9 mouse cellular contexts compared by ENCODE assay signal in genomic region chr8:57765726-57766351, GRCm38 (mm10).
DNase-seq lines count a peak whose midpoint lies in the region; ATAC-seq and TF ChIP-seq lines count a peak whose summit lies in the region.
"Had no signal": no experiment of that assay in that cellular context is flagged by ENCODE, and none has a peak within 500 bp of the region (broad histone marks: within the 10 kb centered on the region; RNA-seq: fewer than 3 reads in every experiment).

No protein-coding gene starts in this region.

- TF ChIP-seq CTCF in kidney, postnatal 0 days (IDR thresholded peaks at IDR 0.05; ENCODE audit: low read depth), result no peak

- H3K27me3 ChIP-seq in kidney, postnatal 0 days (ENCODE audit: insufficient read depth, low read length), result no peaks in the 10 kb centered on the region
- H3K27me3 ChIP-seq in embryonic facial prominence, embryonic 13.5 days, result peaks cover 3% of the 10 kb centered on the region; the same call in 1 of the 2 replicates
- H3K27me3 ChIP-seq in hindbrain, embryonic 14.5 days (ENCODE audit: control insufficient read depth, insufficient read depth, low read length), result no peaks in the 10 kb centered on the region; the same call in 1 of the 2 replicates
- H3K27me3 ChIP-seq in neural tube, embryonic 15.5 days (replicated peaks), result no peaks in the 10 kb centered on the region

- no peak overlapping the region for H3K27ac ChIP-seq in kidney, postnatal 0 days
- H3K27ac ChIP-seq in embryonic facial prominence, embryonic 13.5 days, result no peak overlapping the region
- no peak overlapping the region for H3K27ac ChIP-seq in hindbrain, embryonic 14.5 days
- no peak overlapping the region for H3K27ac ChIP-seq in neural tube, embryonic 15.5 days (replicated peaks)

- H3K36me3 ChIP-seq in kidney, postnatal 0 days (ENCODE audit: insufficient read depth, low read length), result no peaks in the 10 kb centered on the region
- H3K36me3 ChIP-seq in embryonic facial prominence, embryonic 13.5 days, result no peaks in the 10 kb centered on the region
- H3K36me3 ChIP-seq in hindbrain, embryonic 14.5 days (replicated peaks; ENCODE audit: control insufficient read depth, insufficient read depth), result no peaks in the 10 kb centered on the region
- no peaks in the 10 kb centered on the region for H3K36me3 ChIP-seq in neural tube, embryonic 15.5 days

- no peak for ATAC-seq in kidney, postnatal 0 days (replicated peaks; ENCODE audit: low FRiP score, low read depth)
- no peak for ATAC-seq in embryonic facial prominence, embryonic 13.5 days (ENCODE audit: insufficient number of reproducible peaks, insufficient read depth, low FRiP score, low TSS enrichment, low read depth)
- no peak for ATAC-seq in hindbrain, embryonic 14.5 days (ENCODE audit: low FRiP score)
- no peak for ATAC-seq in neural tube, embryonic 15.5 days (ENCODE audit: low FRiP score)
- no peak for ATAC-seq in granulocyte monocyte progenitor cell, adult 5-6 weeks (replicated peaks; ENCODE audit: poor library complexity, severe bottlenecking)

- no peaks in the 10 kb centered on the region for H3K4me1 ChIP-seq in kidney, postnatal 0 days (replicated peaks; ENCODE audit: insufficient read depth, low read length)
- peaks cover 7% of the 10 kb centered on the region; the same call in 1 of the 2 replicates for H3K4me1 ChIP-seq in embryonic facial prominence, embryonic 13.5 days
- 0 out of 2 replicates have a peak, but pooled peaks cover 7% of the 10 kb centered on the region for H3K4me1 ChIP-seq in hindbrain, embryonic 14.5 days (replicated peaks; ENCODE audit: control insufficient read depth, insufficient read depth, low read length)
- H3K4me1 ChIP-seq in neural tube, embryonic 15.5 days, result peaks cover 11% of the 10 kb centered on the region; the same call in 1 of the 2 replicates

- no peak for DNase-seq in kidney, postnatal 0 days (ENCODE audit: low spot score)
- DNase-seq in kidney, adult 18-20 months, result no peak
- DNase-seq in hindbrain, embryonic 14.5 days (ENCODE audit: low spot score), result no peak
- DNase-seq in right cerebral cortex, postnatal 14 days, result no peak
- DNase-seq in ovary, postnatal 10 days (ENCODE audit: low spot score), result no peak
- DNase-seq: right cerebral cortex, postnatal 4 days had no signal

- H3K9ac ChIP-seq in kidney, postnatal 0 days (ENCODE audit: low read depth, low read length), result no peak overlapping the region
- H3K9ac ChIP-seq in embryonic facial prominence, embryonic 13.5 days, result no peak overlapping the region
- no peak overlapping the region; the same call in 1 of the 2 replicates for H3K9ac ChIP-seq in hindbrain, embryonic 14.5 days
- H3K9ac ChIP-seq in neural tube, embryonic 15.5 days (replicated peaks), result no peak overlapping the region

- no peaks in the 10 kb centered on the region for H3K9me3 ChIP-seq in kidney, postnatal 0 days (replicated peaks; ENCODE audit: low read length)
- no peaks in the 10 kb centered on the region for H3K9me3 ChIP-seq in embryonic facial prominence, embryonic 13.5 days
- H3K9me3 ChIP-seq in hindbrain, embryonic 14.5 days (ENCODE audit: control insufficient read depth, low read length), result no peaks in the 10 kb centered on the region
- no peaks in the 10 kb centered on the region for H3K9me3 ChIP-seq in neural tube, embryonic 15.5 days (replicated peaks)

- whole genome bisulfite sequencing in kidney, postnatal 0 days, result 19% methylated on average over 13 of the region's 13 CpGs
- 17% methylated on average over 13 of the region's 13 CpGs for WGBS in embryonic facial prominence, embryonic 13.5 days
- WGBS in hindbrain, embryonic 14.5 days, result 19% methylated on average over 13 of the region's 13 CpGs
- 20% methylated on average over 13 of the region's 13 CpGs for WGBS in neural tube, embryonic 15.5 days

- no peak overlapping the region for H3K4me3 ChIP-seq in kidney, postnatal 0 days (replicated peaks; ENCODE audit: low read depth, low read length)
- no peak overlapping the region for H3K4me3 ChIP-seq in embryonic facial prominence, embryonic 13.5 days
- 0 out of 2 replicates have a peak overlapping the region, but pooled peaks have one; percentile 1 for H3K4me3 ChIP-seq in hindbrain, embryonic 14.5 days (replicated peaks; ENCODE audit: low read length)
- H3K4me3 ChIP-seq in neural tube, embryonic 15.5 days (replicated peaks), result no peak overlapping the region

- peak overlapping the region; percentile 23 for H3K4me2 ChIP-seq in kidney, postnatal 0 days (ENCODE audit: low read length)
- H3K4me2 ChIP-seq in embryonic facial prominence, embryonic 13.5 days, result peak overlapping the region; percentile 37; the same call in 1 of the 2 replicates
- peak overlapping the region; percentile 20 for H3K4me2 ChIP-seq in hindbrain, embryonic 14.5 days (replicated peaks)
- H3K4me2 ChIP-seq in neural tube, embryonic 15.5 days, result peak overlapping the region; percentile 29
